Mouse (Mus musculus): Measurements from ENCODE around the gene Rbms1.

DNA sequence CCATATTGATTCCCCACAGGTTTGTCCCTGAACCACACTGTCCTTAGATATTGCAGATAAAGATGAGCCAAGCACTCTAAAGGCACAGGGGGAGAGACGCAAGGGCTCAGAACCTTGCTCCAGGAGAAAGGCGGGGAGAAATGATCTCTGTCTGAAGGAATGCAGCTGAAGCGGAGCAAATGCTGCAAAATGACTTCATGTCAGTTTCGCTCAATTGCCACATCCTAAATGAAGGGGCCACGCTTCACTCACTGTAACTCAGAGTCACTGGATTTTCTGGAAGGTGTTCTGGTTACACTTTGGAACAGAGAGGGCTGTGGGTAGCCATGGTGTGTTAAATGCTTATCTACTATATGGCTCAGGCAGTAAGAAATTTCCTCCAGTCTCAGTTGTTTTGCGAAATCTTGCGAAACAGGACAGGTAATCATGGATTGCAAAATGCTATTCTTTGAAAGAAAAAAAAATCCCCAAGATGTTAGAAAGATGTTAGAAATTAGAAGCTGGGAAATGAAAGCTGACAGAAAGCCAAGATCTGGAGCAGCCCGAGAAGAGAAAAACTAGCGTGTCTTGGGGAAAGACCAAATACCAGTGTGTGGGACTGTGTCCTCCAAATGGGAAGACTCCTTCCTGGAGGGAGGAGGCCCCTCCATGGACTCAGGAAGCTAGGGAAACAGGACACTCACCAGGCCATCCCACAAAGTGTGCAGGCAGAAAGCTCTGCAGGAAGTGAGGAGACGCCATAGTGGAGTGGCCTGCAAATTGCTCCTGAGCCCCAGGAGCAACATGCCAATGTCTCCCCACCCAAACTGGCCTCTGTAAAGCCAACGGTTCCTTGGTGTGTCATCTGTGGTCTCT lies 155.4 kb downstream of the Rbms1 start:
- no peak for TF ChIP-seq CTCF (IDR thresholded peaks at IDR 0.05; ENCODE audit: insufficient read depth, low read length)
- TF ChIP-seq POLR2A (IDR thresholded peaks at IDR 0.05; ENCODE audit: borderline replicate concordance, extremely low read depth, low read depth, low read length): no peak
